Comparison of ENCODE assay signal across 13 mouse cellular contexts in the genomic region with DNA sequence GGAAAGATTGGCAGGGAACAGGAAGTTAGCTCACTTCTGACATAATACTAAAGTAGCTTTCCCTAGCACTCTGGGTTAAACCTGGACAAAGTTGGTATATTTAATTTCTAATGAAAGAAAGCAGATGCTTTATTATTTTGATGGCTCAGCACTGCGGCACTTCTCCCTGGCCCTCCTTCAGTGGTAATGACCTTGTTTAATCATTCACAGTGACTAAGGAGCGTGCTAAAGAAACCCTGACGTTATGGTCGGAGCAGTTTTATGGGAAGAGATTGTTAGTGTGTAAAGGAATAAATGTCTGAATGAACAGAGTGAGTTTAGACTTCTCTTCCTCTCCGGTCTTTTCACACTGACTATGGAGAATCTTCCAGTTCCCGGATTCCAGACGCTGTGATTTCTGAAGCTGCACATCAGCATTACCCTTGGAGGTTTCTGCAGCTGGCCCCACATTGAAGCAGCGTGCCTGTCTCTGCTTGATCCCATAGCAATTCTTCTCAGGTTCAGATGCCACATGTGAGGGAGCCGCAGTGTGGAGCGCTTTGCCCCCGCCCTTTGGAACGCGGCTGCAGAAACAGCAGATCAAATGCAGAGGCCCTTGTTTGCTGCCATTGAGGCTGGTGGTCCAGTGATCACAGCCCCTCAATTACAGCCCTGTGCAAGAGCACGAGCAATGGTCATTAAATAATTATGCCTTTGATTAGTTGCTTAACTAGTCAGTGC.
DNase-seq lines count a peak whose midpoint lies in the region; ATAC-seq and TF ChIP-seq lines count a peak whose summit lies in the region.
"Had no signal": no experiment of that assay in that cellular context is flagged by ENCODE, and none has a peak within 500 bp of the region (broad histone marks: within the 10 kb centered on the region; RNA-seq: fewer than 3 reads in every experiment).

No protein-coding gene starts in this region.

- H3K27me3 ChIP-seq in embryonic facial prominence, embryonic 10.5 days (replicated peaks; ENCODE audit: low read depth, poor library complexity, severe bottlenecking), result no peaks in the 10 kb centered on the region; the same call in 1 of the 2 replicates
- H3K27me3 ChIP-seq in limb, embryonic 13.5 days, result no peaks in the 10 kb centered on the region
- H3K27me3 ChIP-seq in heart, embryonic 12.5 days (replicated peaks), result no peaks in the 10 kb centered on the region

- no peak for ATAC-seq in limb, embryonic 13.5 days (ENCODE audit: low FRiP score, low read depth)
- no peak for ATAC-seq in heart, embryonic 12.5 days (ENCODE audit: insufficient number of reproducible peaks, low FRiP score)
- no peak for ATAC-seq in megakaryocyte, adult 5-6 weeks (ENCODE audit: poor library complexity, severe bottlenecking)

- 0 out of 2 replicates have a peak overlapping the region, but pooled peaks have one; percentile 27 for H3K9ac ChIP-seq in ES-E14 (ENCODE audit: insufficient read depth, low read depth, low read length, poor library complexity, severe bottlenecking)
- H3K9ac ChIP-seq in limb, embryonic 13.5 days, result no peak overlapping the region
- no peak overlapping the region for H3K9ac ChIP-seq in heart, embryonic 12.5 days
- H3K9ac ChIP-seq: lung, embryonic 14.5 days had no signal

- H3K9me3 ChIP-seq in ES-E14 (ENCODE audit: control insufficient read depth, insufficient read depth, low read depth, low read length), result no peaks in the 10 kb centered on the region
- H3K9me3 ChIP-seq in embryonic facial prominence, embryonic 10.5 days, result no peaks in the 10 kb centered on the region
- H3K9me3 ChIP-seq in limb, embryonic 13.5 days, result no peaks in the 10 kb centered on the region
- H3K9me3 ChIP-seq in heart, embryonic 12.5 days (replicated peaks), result no peaks in the 10 kb centered on the region
- H3K9me3 ChIP-seq: heart, embryonic 10.5 days had no signal

- DNase-seq in ES-E14 (ENCODE audit: low read depth, low spot score), result no peak
- DNase-seq in embryonic facial prominence, embryonic 10.5 days (ENCODE audit: low spot score), result peak; percentile 79
- peak; percentile 39 for DNase-seq in kidney, adult 11 months
- no peak for DNase-seq in spleen, postnatal 36 days (ENCODE audit: low spot score in 2 of 2)
- DNase-seq in thymus, postnatal 10 days (ENCODE audit: low spot score in 2 of 2), result no peak
- DNase-seq: lung, embryonic 14.5 days; right cerebral cortex, postnatal 4 days; thymus, adult 2 months had no signal

- no peak overlapping the region for H3K4me3 ChIP-seq in ES-E14 (ENCODE audit: insufficient read depth in 1 of 2, low read depth in 1 of 2, low read length in 2 of 2, poor library complexity in 1 of 2, severe bottlenecking in 1 of 2)
- no peak overlapping the region for H3K4me3 ChIP-seq in embryonic facial prominence, embryonic 10.5 days
- no peak overlapping the region for H3K4me3 ChIP-seq in limb, embryonic 13.5 days
- no peak overlapping the region for H3K4me3 ChIP-seq in heart, embryonic 12.5 days
- H3K4me3 ChIP-seq: heart, embryonic 10.5 days; myocyte had no signal

- 0 out of 2 replicates have a peak overlapping the region, but pooled peaks have one; percentile 0 for H3K4me2 ChIP-seq in limb, embryonic 13.5 days (replicated peaks)
- H3K4me2 ChIP-seq in heart, embryonic 12.5 days, result no peak overlapping the region
- H3K4me2 ChIP-seq: lung, embryonic 14.5 days had no signal

- no peak overlapping the region for H3K27ac ChIP-seq in ES-E14 (ENCODE audit: insufficient read depth, low read depth, low read length, poor library complexity, severe bottlenecking)
- peak overlapping the region; percentile 24; the same call in 1 of the 2 replicates for H3K27ac ChIP-seq in embryonic facial prominence, embryonic 10.5 days (replicated peaks)
- H3K27ac ChIP-seq in limb, embryonic 13.5 days, result no peak overlapping the region
- H3K27ac ChIP-seq in heart, embryonic 12.5 days (ENCODE audit: poor library complexity, severe bottlenecking), result no peak overlapping the region
- H3K27ac ChIP-seq: heart, embryonic 10.5 days had no signal

- peaks cover 1 to 10% of the 10 kb centered on the region in 2 experiments; a peak in 3 of 4 replicates for H3K4me1 ChIP-seq in ES-E14 (ENCODE audit: control insufficient read depth in 2 of 2, insufficient read depth in 2 of 2, low read length in 2 of 2, poor library complexity in 1 of 2)
- H3K4me1 ChIP-seq in embryonic facial prominence, embryonic 10.5 days, result peaks cover 42% of the 10 kb centered on the region
- peaks cover 15% of the 10 kb centered on the region for H3K4me1 ChIP-seq in limb, embryonic 13.5 days
- H3K4me1 ChIP-seq in heart, embryonic 12.5 days (replicated peaks), result no peaks in the 10 kb centered on the region

- H3K36me3 ChIP-seq in ES-E14 (ENCODE audit: control insufficient read depth, insufficient read depth, low read length, poor library complexity, severe bottlenecking), result peaks cover 2% of the 10 kb centered on the region; the same call in 1 of the 2 replicates
- 0 out of 2 replicates have a peak, but pooled peaks cover 6% of the 10 kb centered on the region for H3K36me3 ChIP-seq in embryonic facial prominence, embryonic 10.5 days (replicated peaks)
- H3K36me3 ChIP-seq in limb, embryonic 13.5 days, result no peaks in the 10 kb centered on the region
- H3K36me3 ChIP-seq in heart, embryonic 12.5 days, result no peaks in the 10 kb centered on the region
- H3K36me3 ChIP-seq: heart, embryonic 10.5 days had no signal

- in situ Hi-C loops in ES-E14 (cut with MboI; ENCODE audit: low sequenced_read_pairs in 2 of 2, unreplicated experiment in 2 of 2), result no loop called here

- 49% methylated on average over 14 of the region's 14 CpGs for WGBS in embryonic facial prominence, embryonic 10.5 days
- WGBS in limb, embryonic 13.5 days, result 16% methylated on average over 14 of the region's 14 CpGs
- 81% methylated on average over 14 of the region's 14 CpGs for WGBS in heart, embryonic 12.5 days

TF ChIP-seq in ES-E14, 5 proteins besides CTCF, POLR2A, EP300 and RAD21:
- no peak for TF ChIP-seq HCFC1 (IDR thresholded peaks at IDR 0.05; ENCODE audit: borderline replicate concordance, insufficient read depth, low read length)
- no peak for TF ChIP-seq ZNF384 (IDR thresholded peaks at IDR 0.05; ENCODE audit: low read depth, low read length)
- TF ChIP-seq ZC3H11A (IDR thresholded peaks at IDR 0.05; ENCODE audit: borderline replicate concordance, low read depth, low read length), result no peak
- no peak for TF ChIP-seq CHD2 (IDR thresholded peaks at IDR 0.05; ENCODE audit: low read depth, low read length)
- TF ChIP-seq MAFK (IDR thresholded peaks at IDR 0.05; ENCODE audit: insufficient read depth, low read depth, low read length), result no peak

Comparison
In these comparisons a context has a peak if more than half of its experiments do, and no peak if none do; other contexts are left out.
1. DNase-seq: peak in embryonic facial prominence, embryonic 10.5 days (single experiment) and kidney, adult 11 months (single experiment); none in ES-E14 (single experiment), spleen, postnatal 36 days (0 of 2) and thymus, postnatal 10 days (0 of 2).